Mouse (Mus musculus) MEL (cell line): ENCODE measurements around the gene Pex10.

Experiments used
- CHD1 ChIP-seq: IDR thresholded peaks from 2 replicates; pipeline ENCODE4 v1.6.1; 2012; ENCODE audit warnings: low read depth, mild to moderate bottlenecking, inconsistent platforms, low read length, improper control_type of control experiment
- CTCF ChIP-seq, 3 experiments: IDR thresholded peaks in 2 of 3; conservative IDR thresholded peaks in 1 of 3; 2 replicates each; pipeline ENCODE4 v1.5.1; 2011 to 2012; ENCODE audit warnings: low read length in 3 of 3, low read depth in 2 of 3, mild to moderate bottlenecking in 2 of 3, improper control_type of control experiment in 1 of 3, inconsistent platforms in 1 of 3, mixed read lengths in 1 of 3, moderate library complexity in 1 of 3; ENCODE audit not compliant: control insufficient read depth in 1 of 3, insufficient read depth in 1 of 3, poor library complexity in 1 of 3, severe bottlenecking in 1 of 3
- EP300 ChIP-seq, 2 experiments: IDR thresholded peaks; 2 replicates each; pipeline ENCODE4 v1.6.1; 2011; ENCODE audit warnings: improper control_type of control experiment in 2 of 2, low read length in 2 of 2, low read depth in 1 of 2, mild to moderate bottlenecking in 1 of 2
- GATA1 ChIP-seq: IDR thresholded peaks from 2 replicates; pipeline ENCODE4 v1.6.1; 2011; ENCODE audit warnings: low read depth, low read length, improper control_type of control experiment
- MAX ChIP-seq: IDR thresholded peaks from 2 replicates; pipeline ENCODE4 v1.6.1; 2011; ENCODE audit warnings: low read length, improper control_type of control experiment
- MAZ ChIP-seq: IDR thresholded peaks from 2 replicates; pipeline ENCODE4 v1.6.1; 2012; ENCODE audit warnings: low read depth, mild to moderate bottlenecking, inconsistent platforms, low read length, improper control_type of control experiment
- MYB ChIP-seq: IDR thresholded peaks from 2 replicates; pipeline ENCODE4 v1.6.1; 2011; ENCODE audit warnings: mild to moderate bottlenecking, low read depth, low read length, improper control_type of control experiment
- POLR2A ChIP-seq, 2 experiments: IDR thresholded peaks; 2 replicates each; pipeline ENCODE4 v1.6.1; 2011 to 2012; ENCODE audit warnings: low read length in 2 of 2, mild to moderate bottlenecking in 2 of 2, control low read depth in 1 of 2, improper control_type of control experiment in 1 of 2, low read depth in 1 of 2, moderate library complexity in 1 of 2; ENCODE audit not compliant: control insufficient read depth in 1 of 2, insufficient read depth in 1 of 2, poor library complexity in 1 of 2
- POLR2AphosphoS2 ChIP-seq: IDR thresholded peaks from 2 replicates; pipeline ENCODE4 v1.6.1; 2011; ENCODE audit warnings: low read length, improper control_type of control experiment
- TCF12 ChIP-seq: IDR thresholded peaks from 2 replicates; pipeline ENCODE4 v1.6.1; 2014; ENCODE audit warnings: low read depth, mild to moderate bottlenecking, inconsistent platforms, low read length, improper control_type of control experiment, moderate library complexity
- USF1 ChIP-seq: IDR thresholded peaks from 2 replicates; pipeline ENCODE4 v1.6.1; 2014; ENCODE audit warnings: low read depth, mild to moderate bottlenecking, inconsistent platforms, low read length, improper control_type of control experiment, moderate library complexity
- ZMIZ1 ChIP-seq: IDR thresholded peaks from 2 replicates; pipeline ENCODE4 v1.6.1; 2012; ENCODE audit warnings: low read depth, mild to moderate bottlenecking, inconsistent platforms, low read length, improper control_type of control experiment, moderate library complexity
- ZNF384 ChIP-seq: IDR thresholded peaks from 2 replicates; pipeline ENCODE4 v1.6.1; 2012; ENCODE audit warnings: low read depth, mild to moderate bottlenecking, inconsistent platforms, low read length, improper control_type of control experiment

DNA sequence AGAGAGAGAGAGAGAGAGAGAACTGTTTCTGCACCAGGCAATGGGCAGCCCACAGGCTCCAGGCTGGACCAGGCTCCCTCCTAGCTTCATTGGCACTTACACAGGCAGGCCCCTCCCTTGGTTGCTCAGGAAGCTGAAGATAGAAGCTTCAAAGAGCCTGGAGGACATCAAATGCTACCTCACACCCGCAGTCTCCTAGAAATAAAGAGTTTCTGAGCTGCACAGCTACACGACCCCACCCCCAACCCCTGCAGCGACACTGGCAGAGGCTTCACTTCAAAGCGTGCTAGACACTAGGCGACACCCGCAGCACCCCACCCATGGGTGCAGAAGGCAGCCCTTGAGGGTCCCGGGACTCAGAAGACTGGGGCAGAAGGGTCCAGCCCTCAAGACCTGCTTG lies 16.7 kb upstream of the Pex10 start:
- TF ChIP-seq CHD1 (no peak), TCF12 (no peak), CTCF (IDR thresholded peaks at IDR 0.05 in 2 of 3, conservative IDR thresholded peaks at IDR 0.05 in 1 of 3; ENCODE audit: control insufficient read depth in 1 of 3, insufficient read depth in 1 of 3, low read depth in 2 of 3, low read length in 3 of 3, poor library complexity in 1 of 3, severe bottlenecking in 1 of 3) (no peak), USF1 (no peak), ZMIZ1 (no peak), ZNF384 (no peak), POLR2AphosphoS2 (no peak), MAZ (no peak), GATA1 (no peak), POLR2A (IDR thresholded peaks at IDR 0.05; ENCODE audit: control insufficient read depth in 1 of 2, insufficient read depth in 1 of 2, low read depth in 1 of 2, low read length in 2 of 2, poor library complexity in 1 of 2) (no peak), EP300 (IDR thresholded peaks at IDR 0.05; ENCODE audit: low read depth in 1 of 2, low read length in 2 of 2) (no peak), MAX (no peak), MYB (no peak)
